Mouse (Mus musculus): ENCODE data around the gene Il18.
A peak's percentile ranks its signal among the peaks of the same experiment; 100 is the strongest.

Il18 gene

DNA sequence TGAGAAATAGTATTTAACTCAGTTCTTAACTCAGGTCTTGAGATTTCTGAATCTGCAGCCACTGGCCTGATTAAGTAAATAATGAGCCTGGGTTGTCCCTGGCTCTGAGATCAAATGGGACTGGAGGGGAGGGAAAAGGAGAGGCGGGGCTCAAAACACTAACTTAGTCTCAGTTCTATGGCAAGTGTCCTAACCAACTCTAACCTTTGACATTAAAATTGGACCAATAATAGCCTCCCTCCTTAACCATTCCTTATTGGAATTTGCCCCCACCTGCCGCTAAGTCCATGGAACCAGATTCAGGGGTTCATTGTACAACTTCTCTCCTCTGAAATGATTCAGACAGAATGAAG, 443 bp downstream of the Il18 start, which contains the start of gene Bco2:
Bco2 (minus strand) TSS at position 88 of the 353 bp plus-strand sequence.
- DNase-seq = no peak

DNA sequence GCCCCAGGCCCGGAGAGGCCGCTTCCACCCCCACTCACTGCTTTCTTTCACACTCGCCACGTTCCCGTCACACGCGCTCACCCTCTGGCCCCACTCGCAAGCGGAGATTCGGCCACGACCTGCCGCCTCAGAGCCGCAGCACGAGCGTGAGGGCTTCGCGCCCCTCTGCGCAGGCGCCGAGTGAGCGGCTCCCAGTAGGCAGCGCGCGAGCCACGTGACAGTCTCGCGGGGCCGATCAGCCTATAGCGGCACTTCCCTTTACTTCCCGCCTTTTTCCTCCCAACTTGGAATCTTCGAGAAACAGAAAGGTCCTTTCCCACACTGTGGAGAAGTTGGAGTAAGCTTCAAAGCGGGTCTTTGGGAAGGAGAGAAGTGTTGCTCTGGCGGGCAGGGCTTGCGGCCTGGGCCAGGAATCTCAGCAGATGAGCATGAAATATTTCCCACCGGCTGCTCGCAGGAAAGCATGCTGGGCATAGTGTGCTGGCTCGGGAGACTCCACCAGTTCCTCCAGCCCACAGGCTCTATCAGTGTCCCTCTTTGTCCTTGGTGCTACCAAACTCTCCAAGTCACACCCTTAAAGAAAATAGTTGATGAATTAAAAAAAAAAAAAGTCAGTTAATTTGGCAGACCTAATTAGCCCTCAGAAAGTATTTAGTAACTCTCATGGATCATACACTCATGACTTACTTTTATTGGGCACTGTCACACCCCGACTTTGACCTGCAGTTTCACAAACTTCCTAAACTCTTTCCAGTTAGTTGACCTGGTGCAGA, 6.7 kb downstream of the Il18 start, which contains the start of gene Tex12:
Tex12 (minus strand) TSS at position 181 of the 773 bp plus-strand sequence.
- no peak for DNase-seq

DNA sequence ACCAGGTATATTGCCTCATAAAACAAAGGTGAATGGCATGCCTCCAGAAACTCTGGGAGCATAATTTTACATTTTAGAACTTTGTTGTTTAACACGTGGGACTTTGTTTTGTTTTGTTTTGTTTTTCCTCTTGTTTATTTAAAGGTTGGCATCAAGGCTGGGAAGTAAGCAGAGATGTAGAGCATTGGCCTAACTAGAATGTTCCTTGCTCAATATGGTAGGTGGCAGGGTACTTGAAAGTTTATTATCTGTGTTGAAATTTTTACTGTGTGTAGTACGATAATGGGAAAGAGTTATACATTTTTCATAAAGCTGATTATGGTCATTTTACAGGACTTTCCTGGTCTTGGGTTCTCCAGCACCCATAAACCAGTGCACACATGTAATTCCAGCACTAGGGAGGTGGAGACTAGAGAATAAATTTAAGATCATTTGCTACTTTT, 7.3 kb downstream of the Il18 start:
- DNase-seq = no peak

DNA sequence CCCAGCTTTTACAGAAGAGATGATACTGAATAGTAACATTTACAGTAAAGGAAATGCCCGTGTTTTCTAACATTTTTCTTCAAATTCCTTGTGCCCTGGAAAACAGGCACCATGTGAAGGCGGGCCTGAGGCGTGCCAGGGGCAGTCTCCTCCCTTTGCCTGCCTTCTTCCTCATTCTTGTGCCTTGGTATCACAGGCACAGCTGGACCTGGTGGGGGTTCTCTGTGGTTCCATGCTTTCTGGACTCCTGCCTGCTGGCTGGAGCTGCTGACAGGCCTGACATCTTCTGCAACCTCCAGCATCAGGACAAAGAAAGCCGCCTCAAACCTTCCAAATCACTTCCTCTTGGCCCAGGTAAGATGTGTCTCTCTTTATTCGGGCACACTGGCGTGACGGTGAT, 10.5 kb downstream of the Il18 start:
- DNase-seq = no peak

DNA sequence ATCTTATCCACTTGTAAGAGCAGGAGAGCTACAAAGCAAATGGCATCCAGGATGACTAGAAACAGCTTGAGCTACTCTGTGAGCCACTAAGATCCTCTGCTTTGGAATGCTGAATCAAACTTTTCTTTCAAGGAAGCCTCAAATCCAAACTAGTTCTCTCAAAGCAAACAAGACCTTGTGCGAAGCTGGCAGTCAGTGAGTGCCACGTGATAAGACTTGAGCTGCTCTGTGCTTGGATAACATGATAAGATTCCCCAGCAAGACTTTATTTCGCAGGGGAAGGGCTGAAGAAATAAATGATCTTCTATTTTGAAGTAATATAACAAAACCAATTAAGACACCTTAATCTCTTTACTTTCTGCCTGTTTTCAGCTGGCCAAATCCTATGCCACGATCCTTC, 11.3 kb downstream of the Il18 start:
- no peak for DNase-seq

DNA sequence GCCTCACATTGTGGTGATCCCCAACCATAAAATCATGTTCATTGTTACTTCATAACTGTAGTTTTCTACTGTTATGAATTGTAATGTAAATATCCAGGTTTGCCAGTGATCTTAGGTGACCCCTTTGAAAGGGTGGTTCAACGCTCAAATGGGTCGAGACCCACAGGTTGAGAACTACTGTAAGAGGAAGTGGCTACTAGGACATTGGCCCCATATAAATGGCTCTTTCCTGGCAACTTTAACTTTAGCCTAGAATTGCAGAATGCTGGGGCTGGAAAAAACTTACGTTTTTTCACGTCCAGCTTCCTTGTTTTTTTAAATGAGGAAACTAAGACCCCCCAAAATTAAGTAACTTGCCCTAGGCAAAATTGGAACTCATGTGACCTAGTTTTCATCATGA, 12.7 kb downstream of the Il18 start:
- no peak for DNase-seq

DNA sequence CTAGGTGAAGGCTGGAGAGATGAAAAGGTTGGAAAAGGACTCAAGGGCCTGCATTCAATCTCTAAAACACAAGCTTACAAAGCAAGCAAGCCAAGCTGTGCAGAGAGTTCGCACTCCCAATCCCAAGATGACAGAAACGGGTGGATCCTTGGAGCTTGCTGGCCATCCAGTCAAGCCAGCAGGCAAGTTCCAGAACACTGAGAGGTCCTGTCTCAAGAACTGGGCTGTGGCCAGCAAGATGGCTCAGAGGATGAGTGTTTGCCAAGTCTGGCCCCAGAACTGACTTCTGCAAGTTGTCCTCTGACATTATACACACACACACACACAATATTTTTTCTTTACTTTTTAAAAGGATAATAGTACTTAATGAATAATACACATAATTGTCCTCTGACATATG, 13.3 kb downstream of the Il18 start:
- DNase-seq = no peak

DNA sequence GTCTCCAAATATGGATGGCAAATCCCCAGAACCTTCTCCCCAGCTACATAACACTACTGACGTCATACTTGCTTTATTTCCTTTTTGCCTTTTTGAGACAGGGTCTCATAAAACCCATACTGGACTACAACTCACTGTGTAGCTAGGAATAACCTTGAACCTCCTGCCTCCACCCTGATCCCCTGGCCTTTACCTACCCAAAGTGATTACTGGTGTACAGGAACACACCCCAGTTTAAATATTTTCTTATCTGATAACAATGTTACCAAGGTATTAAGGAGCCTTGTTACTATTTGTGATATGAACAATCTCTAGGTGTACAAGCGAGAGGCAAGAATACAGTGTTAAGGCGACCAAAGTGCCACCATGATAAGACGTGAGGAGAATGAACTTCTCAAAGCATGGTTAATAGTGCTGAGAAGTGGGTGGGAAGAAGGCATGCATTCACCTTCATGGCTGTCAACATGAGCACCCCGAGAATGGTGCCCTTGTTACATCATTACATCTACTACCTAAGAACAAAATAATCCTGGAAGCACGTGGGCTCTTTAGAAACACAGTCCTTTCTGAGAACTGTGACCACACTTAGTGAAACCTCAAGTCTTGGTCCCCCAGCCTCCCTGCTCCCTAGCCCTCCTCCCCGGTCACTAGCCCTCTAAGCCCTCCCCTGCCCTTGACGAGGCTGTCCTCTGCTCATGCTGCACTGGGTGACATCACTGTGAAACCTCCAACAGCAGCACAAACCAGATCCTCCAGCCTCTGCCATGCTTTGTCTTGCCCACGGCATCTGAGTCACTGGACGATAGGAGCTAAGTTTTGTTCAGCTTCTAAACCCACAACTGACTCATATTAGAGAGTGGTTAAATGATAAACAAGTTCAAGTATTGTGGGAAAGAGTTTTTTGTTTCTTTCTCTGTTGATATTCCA, 15.2 kb downstream of the Il18 start:
- no peak for DNase-seq

DNA sequence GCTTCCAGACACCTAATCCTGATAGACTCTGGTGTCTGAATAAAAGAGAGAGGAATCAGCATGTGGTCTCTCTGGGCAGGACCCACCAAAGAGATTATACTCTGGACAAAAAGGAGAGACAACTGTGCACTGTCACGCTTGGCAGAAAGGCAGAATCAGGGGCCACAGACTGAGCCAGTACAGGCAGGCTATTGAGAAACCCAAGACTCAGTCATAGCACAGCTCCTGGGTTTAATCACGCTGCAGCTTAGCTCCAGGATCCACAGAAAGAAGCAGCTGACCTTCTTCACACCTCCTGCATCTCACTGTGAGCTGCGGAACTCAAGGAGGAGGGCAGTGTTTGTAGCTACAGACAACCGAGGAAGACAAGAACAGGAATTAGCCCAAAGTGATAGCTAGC, 25.7 kb downstream of the Il18 start:
- DNase-seq = no peak

DNA sequence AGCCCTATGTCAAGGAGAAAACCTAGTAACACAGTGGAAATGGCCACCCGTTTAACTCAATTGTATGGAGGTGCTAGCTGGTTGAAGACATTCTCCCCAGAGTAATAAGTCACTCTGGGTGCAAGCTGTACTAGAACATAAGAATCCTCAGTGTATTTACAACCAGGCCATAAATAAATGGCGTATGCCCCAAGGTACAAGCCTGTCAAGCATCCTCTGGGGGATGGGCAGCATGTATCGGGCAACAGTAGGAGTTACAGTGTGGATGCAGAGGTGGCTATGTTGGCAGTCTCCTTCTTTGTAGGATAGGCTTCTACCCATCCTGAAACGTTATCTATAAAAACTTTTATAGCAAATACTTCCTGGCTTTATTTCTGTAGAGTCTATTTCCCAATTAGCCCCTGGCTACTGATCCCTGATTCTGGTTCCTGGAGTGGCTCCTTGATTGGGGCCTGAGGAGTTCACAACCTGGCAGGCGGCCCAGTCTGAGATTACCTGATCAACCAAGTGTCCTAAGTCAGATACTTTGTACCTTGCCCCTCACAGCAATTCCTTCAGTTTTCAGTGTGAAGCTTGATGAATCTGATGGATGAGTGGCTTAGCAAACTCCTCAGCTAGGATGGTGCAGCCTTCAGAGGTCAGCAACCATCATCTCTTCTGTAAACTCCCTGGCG, 30.7 kb downstream of the Il18 start:
- DNase-seq = no peak

DNA sequence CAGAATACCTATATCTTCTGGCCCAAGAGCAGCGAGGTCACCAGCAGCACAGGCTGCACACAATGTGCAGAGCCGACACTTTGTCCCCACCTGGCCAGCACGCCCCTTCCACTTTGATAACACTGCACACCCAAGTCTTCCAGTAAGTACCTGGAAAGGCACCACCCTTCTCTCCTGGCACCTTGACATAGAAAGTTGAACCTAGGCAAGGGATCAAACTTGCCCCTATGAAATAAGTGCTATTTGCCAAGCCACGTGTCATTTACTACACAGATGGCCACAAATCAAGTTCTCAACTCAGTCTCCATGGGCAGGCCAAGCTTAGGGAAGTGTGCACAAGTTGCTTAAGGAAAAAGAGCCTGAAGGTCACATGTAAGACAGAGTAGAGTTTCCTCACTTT, 32.3 kb downstream of the Il18 start:
- DNase-seq = no peak

DNA sequence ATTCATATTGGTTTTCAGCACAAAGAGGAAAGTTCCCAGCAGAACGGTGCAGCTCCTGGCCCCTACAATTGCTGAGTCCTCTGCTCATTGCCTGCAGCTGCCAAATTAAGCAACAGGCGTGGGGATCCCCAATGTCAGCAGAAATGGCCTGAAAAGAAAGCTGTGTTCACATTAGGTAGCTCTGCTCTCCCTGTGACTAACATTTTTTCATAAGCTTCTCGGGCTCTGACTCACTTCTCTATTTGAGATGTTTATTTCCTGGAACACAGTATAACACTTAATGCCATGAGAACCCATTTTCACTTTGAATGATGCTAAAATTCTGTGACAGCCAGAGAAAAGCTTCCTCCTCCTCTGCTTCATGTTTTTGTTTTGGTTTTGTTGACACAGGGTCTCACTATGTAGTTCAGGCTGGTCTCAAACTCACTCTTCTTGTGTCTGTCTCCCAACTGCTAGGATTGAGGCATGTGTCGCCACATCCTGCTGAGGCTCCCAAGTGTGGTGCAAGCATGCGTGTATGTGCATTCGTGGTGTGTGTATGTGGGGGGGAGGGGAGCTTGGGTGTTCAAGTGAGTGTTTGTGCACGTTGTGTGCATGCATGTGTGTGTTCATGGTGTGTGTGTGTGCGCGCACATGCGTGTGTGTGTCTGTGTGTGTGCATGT, 36.4 kb downstream of the Il18 start:
- DNase-seq = no peak

DNA sequence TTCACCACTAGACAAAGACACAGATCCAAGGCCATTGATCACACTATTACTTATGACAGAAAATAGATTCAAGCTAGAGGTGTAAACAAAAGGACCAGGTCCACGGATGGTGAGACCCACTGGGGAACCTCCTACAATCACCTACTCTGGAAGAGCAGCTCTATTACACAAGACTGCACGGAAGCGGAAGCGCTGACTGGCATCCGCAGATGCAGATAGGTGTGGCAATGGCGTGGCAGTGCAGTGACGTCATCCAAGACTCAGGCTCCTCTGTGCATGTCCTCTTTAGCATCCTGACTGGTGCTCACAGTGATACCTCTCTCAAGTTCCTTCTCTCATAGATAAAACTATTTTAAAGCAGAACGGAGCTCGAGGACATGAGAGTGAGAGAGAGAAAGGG, 38.3 kb downstream of the Il18 start:
- DNase-seq = no peak

DNA sequence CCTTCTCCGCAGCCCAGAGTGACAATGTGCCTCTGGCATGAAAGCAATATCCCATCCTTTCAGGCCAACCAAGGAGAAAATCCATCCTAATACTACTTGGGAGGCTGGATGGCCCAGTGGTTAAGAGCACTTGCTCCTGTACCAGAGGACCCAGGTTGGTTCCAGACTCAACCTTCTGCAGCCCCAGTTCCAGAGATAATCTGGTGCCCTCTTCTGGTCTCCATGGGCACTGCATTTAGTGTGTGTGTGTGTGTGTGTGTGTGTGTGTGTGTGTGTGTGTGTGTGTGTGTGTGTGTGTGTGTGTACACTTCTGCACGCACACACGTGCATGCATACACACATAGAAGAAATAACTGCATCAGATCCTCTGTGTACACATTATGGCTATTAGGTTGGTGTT, 38.9 kb downstream of the Il18 start:
- peak; percentile 39 for DNase-seq

DNA sequence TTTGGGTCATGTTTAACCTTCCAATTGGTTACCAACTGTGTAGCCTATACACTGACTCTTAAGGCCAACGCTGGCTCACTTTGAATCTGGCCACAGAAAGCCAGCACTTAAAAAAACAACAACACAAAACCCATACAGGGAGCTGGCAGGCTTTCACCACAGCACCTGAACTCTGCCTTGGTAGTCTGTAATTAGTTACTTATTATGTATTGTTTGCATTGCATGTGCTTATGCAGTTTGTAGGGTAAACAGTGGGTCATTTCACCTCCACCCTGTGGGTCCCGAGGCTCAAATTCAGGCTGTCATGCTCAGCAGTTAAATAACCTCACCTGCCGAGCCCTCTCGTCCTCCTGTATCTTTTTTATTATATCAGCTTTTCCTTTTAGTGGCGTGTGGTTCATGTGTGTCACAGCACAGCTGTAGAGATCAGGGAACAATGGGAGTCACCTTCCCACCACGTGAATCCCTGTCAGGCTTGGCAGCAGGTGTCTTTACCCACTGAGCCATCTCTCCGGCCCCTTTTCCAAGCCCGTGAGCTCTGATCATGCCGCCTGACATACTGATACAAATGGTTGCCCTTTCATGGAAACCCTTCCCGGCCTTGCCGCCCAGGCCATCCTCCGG, 40.3 kb downstream of the Il18 start:
- DNase-seq = no peak

DNA sequence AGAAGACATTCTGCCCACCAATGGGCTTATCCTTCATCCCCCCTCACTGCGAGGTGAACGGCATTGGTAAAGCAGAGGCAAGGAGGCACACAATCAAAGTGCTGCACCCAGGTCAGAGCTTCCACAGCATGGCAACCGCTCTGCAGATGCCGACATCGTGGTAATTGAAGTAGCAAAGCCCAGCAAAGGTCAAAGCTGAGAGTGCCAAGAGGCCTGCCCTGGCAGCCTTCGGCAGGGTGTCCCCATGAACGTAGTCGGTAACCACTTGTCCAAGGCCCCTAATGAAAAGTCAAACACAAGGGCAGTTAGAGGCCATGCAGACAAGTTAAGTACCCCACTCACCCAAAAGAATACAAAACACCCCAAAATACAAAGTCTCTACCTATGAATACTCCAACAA, 42.3 kb downstream of the Il18 start:
- no peak for DNase-seq

DNA sequence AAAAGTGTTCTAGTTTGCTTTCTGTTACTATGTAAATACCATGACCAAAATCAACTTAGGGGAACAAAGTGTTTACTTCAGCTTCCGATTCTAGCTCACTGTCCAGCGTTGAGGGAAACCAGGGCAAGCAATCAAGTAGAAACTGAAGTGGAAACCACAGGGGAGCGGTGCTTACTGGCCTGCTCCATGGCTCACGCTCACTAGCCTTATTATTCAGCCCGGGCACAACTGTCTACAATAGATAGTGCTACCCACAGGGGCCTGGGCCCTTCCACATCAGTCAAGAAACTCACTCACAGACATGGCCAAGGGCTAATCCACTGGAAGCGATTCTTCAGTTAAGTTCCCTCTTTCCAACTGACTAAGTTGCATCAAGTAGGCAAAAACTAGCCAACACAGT, 46.9 kb downstream of the Il18 start:
- no peak for DNase-seq

DNA sequence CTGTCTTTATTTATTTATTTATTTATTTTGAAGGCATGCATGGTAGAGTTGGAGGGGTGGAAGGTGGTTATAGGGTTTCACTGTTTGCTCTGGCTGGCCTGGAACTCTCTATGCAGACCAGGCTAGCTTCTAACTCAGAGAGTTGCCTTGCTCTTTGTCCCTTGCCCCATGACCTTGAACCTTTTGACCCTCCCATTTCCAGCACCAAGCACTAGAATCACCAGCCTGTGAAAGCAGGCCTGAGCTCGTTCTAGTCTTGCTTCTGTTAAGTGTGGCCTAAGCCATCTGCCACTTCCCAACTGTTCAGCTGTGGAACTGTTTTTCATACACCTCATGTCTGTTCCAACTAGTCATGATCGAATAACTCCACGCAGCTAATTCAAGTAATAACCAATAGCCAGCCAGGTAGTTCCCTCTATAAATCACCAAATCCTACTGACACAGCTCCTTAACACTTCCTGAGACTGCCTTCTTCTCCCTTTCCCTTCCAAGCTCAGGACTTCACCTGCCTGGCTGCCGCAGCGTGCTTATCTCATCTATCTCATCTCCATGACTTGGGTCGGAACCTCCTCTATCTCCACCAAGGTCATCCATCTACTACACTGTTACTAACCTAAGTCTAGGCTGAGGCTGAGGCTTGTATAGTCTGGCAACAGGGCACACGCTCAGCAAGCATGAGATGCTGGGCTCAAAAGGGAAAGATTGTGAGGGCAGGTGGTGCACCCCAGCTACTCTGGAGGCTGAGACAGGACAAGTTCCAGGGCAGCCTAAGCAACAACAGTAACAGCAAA, 47.6 kb downstream of the Il18 start:
- no peak for DNase-seq

DNA sequence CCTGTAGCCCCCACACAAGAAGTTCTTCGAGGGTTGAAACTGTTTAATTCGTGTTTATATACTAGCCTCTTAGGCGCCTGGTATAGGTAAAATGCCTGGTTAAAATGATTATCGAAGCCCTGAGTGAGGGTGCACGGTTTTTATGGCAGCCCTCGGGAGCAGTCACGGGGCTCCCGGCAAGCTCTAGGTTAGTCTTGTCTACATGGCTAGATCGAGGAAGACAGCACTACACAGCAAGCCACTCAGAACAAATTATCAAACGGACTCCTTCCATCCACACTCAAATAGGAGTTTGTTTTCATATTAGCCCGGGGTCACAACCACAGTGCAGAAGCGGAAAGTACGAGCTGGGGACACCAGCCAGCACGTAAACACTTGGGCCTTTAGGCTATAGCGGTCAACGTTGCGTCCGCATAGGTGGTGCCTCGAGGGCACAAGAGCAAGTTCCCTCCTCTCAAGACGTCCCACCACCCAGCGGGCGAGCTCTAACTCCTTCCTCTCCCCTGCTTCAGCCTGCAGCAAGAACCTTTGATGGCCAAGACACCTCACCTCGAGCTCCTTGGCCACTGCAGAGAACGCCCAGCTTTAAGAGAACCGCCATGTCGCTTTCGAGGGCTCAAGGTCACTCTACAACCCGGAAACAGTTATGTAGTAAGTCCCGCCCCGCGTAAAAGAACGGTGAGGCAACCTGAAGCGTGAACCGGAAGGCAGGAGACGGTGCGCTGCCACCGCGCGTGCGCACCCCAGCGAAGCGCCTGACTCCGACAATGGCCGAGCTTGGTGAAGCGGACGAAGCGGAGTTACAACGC, 48.8 kb downstream of the Il18 start, which contains the start of the genes Sdhd and Timm8b:
Sdhd (minus strand) TSS at position 624 of the 809 bp plus-strand sequence.
Timm8b (plus strand) TSS at position 722 of the 809 bp plus-strand sequence.
- peak; percentile 92 for DNase-seq

DNA sequence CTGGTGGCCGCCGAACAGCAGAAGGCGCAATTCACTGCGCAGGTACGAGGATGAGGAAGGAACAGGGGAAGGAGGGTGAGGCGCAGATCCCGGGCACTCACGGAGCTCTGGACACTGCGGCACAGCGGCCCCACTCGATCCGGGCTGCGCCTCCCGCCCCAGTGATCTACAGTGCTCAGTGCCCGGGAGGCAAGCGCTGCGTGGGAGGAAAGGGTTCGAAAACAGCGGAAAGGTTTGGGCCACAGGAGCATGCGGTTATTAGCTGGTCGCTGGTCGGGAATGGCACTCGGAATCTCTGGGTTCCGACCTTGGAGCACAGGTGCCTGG, 49.3 kb downstream of the Il18 start:
- no peak for DNase-seq

DNA sequence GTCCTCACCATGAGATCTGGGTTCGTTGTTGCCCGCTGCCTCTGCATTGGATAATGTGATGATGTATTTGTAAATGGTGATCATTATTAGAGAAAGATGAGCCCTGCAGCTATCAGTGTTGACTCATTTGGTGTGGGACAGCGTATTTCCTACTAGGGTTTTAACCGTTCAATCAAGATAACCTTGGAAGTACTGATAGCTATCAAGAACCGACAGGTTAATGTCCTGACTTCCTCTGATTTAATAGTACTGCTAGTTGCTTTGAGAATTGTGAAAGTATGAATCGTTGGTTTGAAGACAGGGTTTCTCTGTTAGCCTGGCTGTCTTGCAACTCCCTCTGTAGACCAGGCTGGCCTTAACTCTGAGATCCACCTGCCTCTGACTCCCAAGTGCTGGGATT, 49.7 kb downstream of the Il18 start:
- no peak for DNase-seq
